Mouse (Mus musculus): ENCODE measurements at regions not wholly inside any gene's neighbourhood (a gene's known extent, or its start where the extent isn't known, plus 50 kb on each side); places are given as distances from the start of the nearest gene placed in this dataset.

GRCm38 (mm10) chr2:117399487-117399886, 56.7 kb upstream of the Rasgrp1 start:
- 80% methylated on average over 2 of the region's 2 CpGs for WGBS
- no peak for ATAC-seq
- H3K27me3 ChIP-seq (replicated peaks; ENCODE audit: control insufficient read depth, insufficient read depth, low read length) = no peaks in the 10 kb centered on the region
- H3K27ac ChIP-seq (ENCODE audit: low read depth, low read length) = no peak overlapping the region
- no peak overlapping the region for H3K9ac ChIP-seq (ENCODE audit: low read depth, low read length)
- no peak overlapping the region for H3K4me3 ChIP-seq (ENCODE audit: low read length)
- H3K4me1 ChIP-seq (ENCODE audit: control insufficient read depth, insufficient read depth, low read depth, low read length) = no peaks in the 10 kb centered on the region
- H3K36me3 ChIP-seq (ENCODE audit: control insufficient read depth, insufficient read depth, low read length) = no peaks in the 10 kb centered on the region
- H3K4me2 ChIP-seq (ENCODE audit: low read length) = no peak overlapping the region
- no peaks in the 10 kb centered on the region for H3K9me3 ChIP-seq (ENCODE audit: control insufficient read depth, low read length)

- H3K4me3 ChIP-seq (ENCODE audit: low read length) = no peak overlapping the region
- H3K36me3 ChIP-seq (ENCODE audit: control insufficient read depth, insufficient read depth, low read length) = no peaks in the 10 kb centered on the region
- no peaks in the 10 kb centered on the region for H3K4me1 ChIP-seq (ENCODE audit: control insufficient read depth, insufficient read depth, low read depth, low read length)
- no peaks in the 10 kb centered on the region for H3K27me3 ChIP-seq (replicated peaks; ENCODE audit: control insufficient read depth, insufficient read depth, low read length)
- WGBS = 95% methylated on average over 4 of the region's 4 CpGs
- no peak overlapping the region for H3K4me2 ChIP-seq (ENCODE audit: low read length)
- no peak overlapping the region for H3K9ac ChIP-seq (ENCODE audit: low read depth, low read length)
- H3K9me3 ChIP-seq (ENCODE audit: control insufficient read depth, low read length) = no peaks in the 10 kb centered on the region
- no peak for ATAC-seq
- H3K27ac ChIP-seq (ENCODE audit: low read depth, low read length) = no peak overlapping the region
These were observed 60.8 kb upstream of the Rasgrp1 start for GRCm38 (mm10) chr2:117403425-117404175.

GRCm38 (mm10) chr2:117405453-117405852, 62.7 kb upstream of the Rasgrp1 start:
- H3K9ac ChIP-seq (ENCODE audit: low read depth, low read length) = no peak overlapping the region
- ATAC-seq = no peak
- no peaks in the 10 kb centered on the region for H3K4me1 ChIP-seq (ENCODE audit: control insufficient read depth, insufficient read depth, low read depth, low read length)
- 20% methylated on average over 2 of the region's 2 CpGs for WGBS
- no peak overlapping the region for H3K4me3 ChIP-seq (ENCODE audit: low read length)
- H3K9me3 ChIP-seq (ENCODE audit: control insufficient read depth, low read length) = no peaks in the 10 kb centered on the region
- H3K36me3 ChIP-seq (ENCODE audit: control insufficient read depth, insufficient read depth, low read length) = no peaks in the 10 kb centered on the region
- H3K27me3 ChIP-seq (replicated peaks; ENCODE audit: control insufficient read depth, insufficient read depth, low read length) = no peaks in the 10 kb centered on the region
- no peak overlapping the region for H3K4me2 ChIP-seq (ENCODE audit: low read length)
- no peak overlapping the region for H3K27ac ChIP-seq (ENCODE audit: low read depth, low read length)

- no peaks in the 10 kb centered on the region for H3K27me3 ChIP-seq (replicated peaks; ENCODE audit: control insufficient read depth, insufficient read depth, low read length)
- 88% methylated on average over 5 of the region's 5 CpGs for WGBS
These were observed 65.4 kb upstream of the Rasgrp1 start for GRCm38 (mm10) chr2:117408241-117408640.

GRCm38 (mm10) chr2:117412045-117412606, 69.3 kb upstream of the Rasgrp1 start:
- no peaks in the 10 kb centered on the region for H3K27me3 ChIP-seq (replicated peaks; ENCODE audit: control insufficient read depth, insufficient read depth, low read length)
- H3K4me2 ChIP-seq (ENCODE audit: low read length) = no peak overlapping the region
- WGBS = 46% methylated on average over 4 of the region's 4 CpGs
- H3K9ac ChIP-seq (ENCODE audit: low read depth, low read length) = no peak overlapping the region
- no peak for ATAC-seq
- no peaks in the 10 kb centered on the region for H3K36me3 ChIP-seq (ENCODE audit: control insufficient read depth, insufficient read depth, low read length)
- no peak overlapping the region for H3K4me3 ChIP-seq (ENCODE audit: low read length)
- H3K9me3 ChIP-seq (ENCODE audit: control insufficient read depth, low read length) = no peaks in the 10 kb centered on the region
- no peak overlapping the region for H3K27ac ChIP-seq (ENCODE audit: low read depth, low read length)
- H3K4me1 ChIP-seq (ENCODE audit: control insufficient read depth, insufficient read depth, low read depth, low read length) = no peaks in the 10 kb centered on the region

More at GRCm38 (mm10) chr2:117408241-117408640, 65.4 kb upstream of the Rasgrp1 start:
- H3K9me3 ChIP-seq (ENCODE audit: control insufficient read depth, low read length) = no peaks in the 10 kb centered on the region
- no peak for ATAC-seq
- no peaks in the 10 kb centered on the region for H3K36me3 ChIP-seq (ENCODE audit: control insufficient read depth, insufficient read depth, low read length)
- no peaks in the 10 kb centered on the region for H3K4me1 ChIP-seq (ENCODE audit: control insufficient read depth, insufficient read depth, low read depth, low read length)
- no peak overlapping the region for H3K4me3 ChIP-seq (ENCODE audit: low read length)
- H3K27ac ChIP-seq (ENCODE audit: low read depth, low read length) = no peak overlapping the region
- no peak overlapping the region for H3K4me2 ChIP-seq (ENCODE audit: low read length)
- H3K9ac ChIP-seq (ENCODE audit: low read depth, low read length) = no peak overlapping the region

- no peaks in the 10 kb centered on the region for H3K4me1 ChIP-seq (ENCODE audit: control insufficient read depth, insufficient read depth, low read depth, low read length)
- 88% methylated on average over 8 of the region's 8 CpGs for WGBS
- ATAC-seq = no peak
- no peaks in the 10 kb centered on the region for H3K27me3 ChIP-seq (replicated peaks; ENCODE audit: control insufficient read depth, insufficient read depth, low read length)
- no peak overlapping the region for H3K27ac ChIP-seq (ENCODE audit: low read depth, low read length)
- H3K4me2 ChIP-seq (ENCODE audit: low read length) = no peak overlapping the region
- H3K9ac ChIP-seq (ENCODE audit: low read depth, low read length) = no peak overlapping the region
- H3K9me3 ChIP-seq (ENCODE audit: control insufficient read depth, low read length) = no peaks in the 10 kb centered on the region
- no peaks in the 10 kb centered on the region for H3K36me3 ChIP-seq (ENCODE audit: control insufficient read depth, insufficient read depth, low read length)
- H3K4me3 ChIP-seq (ENCODE audit: low read length) = no peak overlapping the region
These were observed 74.6 kb upstream of the Rasgrp1 start for GRCm38 (mm10) chr2:117417229-117417970.

GRCm38 (mm10) chr2:117418121-117418615, 75.4 kb upstream of the Rasgrp1 start:
- H3K27ac ChIP-seq (ENCODE audit: low read depth, low read length) = no peak overlapping the region
- no peaks in the 10 kb centered on the region for H3K36me3 ChIP-seq (ENCODE audit: control insufficient read depth, insufficient read depth, low read length)
- H3K27me3 ChIP-seq (replicated peaks; ENCODE audit: control insufficient read depth, insufficient read depth, low read length) = no peaks in the 10 kb centered on the region
- H3K4me1 ChIP-seq (ENCODE audit: control insufficient read depth, insufficient read depth, low read depth, low read length) = no peaks in the 10 kb centered on the region
- no peak overlapping the region for H3K4me2 ChIP-seq (ENCODE audit: low read length)
- ATAC-seq = no peak
- 91% methylated on average over 8 of the region's 8 CpGs for WGBS
- no peak overlapping the region for H3K9ac ChIP-seq (ENCODE audit: low read depth, low read length)
- no peaks in the 10 kb centered on the region for H3K9me3 ChIP-seq (ENCODE audit: control insufficient read depth, low read length)
- no peak overlapping the region for H3K4me3 ChIP-seq (ENCODE audit: low read length)

- WGBS = 78% methylated on average over 3 of the region's 3 CpGs
- H3K27ac ChIP-seq (ENCODE audit: low read depth, low read length) = no peak overlapping the region
- H3K4me3 ChIP-seq (ENCODE audit: low read length) = no peak overlapping the region
- no peaks in the 10 kb centered on the region for H3K27me3 ChIP-seq (replicated peaks; ENCODE audit: control insufficient read depth, insufficient read depth, low read length)
- ATAC-seq = no peak
- no peaks in the 10 kb centered on the region for H3K9me3 ChIP-seq (ENCODE audit: control insufficient read depth, low read length)
- no peak overlapping the region for H3K9ac ChIP-seq (ENCODE audit: low read depth, low read length)
- no peak overlapping the region for H3K4me2 ChIP-seq (ENCODE audit: low read length)
- no peaks in the 10 kb centered on the region for H3K4me1 ChIP-seq (ENCODE audit: control insufficient read depth, insufficient read depth, low read depth, low read length)
- no peaks in the 10 kb centered on the region for H3K36me3 ChIP-seq (ENCODE audit: control insufficient read depth, insufficient read depth, low read length)
These were observed 75.9 kb upstream of the Rasgrp1 start for GRCm38 (mm10) chr2:117418711-117419110.

- H3K4me1 ChIP-seq (ENCODE audit: control insufficient read depth, insufficient read depth, low read depth, low read length) = no peaks in the 10 kb centered on the region
- no peak overlapping the region for H3K4me2 ChIP-seq (ENCODE audit: low read length)
- H3K27ac ChIP-seq (ENCODE audit: low read depth, low read length) = no peak overlapping the region
- H3K36me3 ChIP-seq (ENCODE audit: control insufficient read depth, insufficient read depth, low read length) = no peaks in the 10 kb centered on the region
- H3K27me3 ChIP-seq (replicated peaks; ENCODE audit: control insufficient read depth, insufficient read depth, low read length) = no peaks in the 10 kb centered on the region
- ATAC-seq = no peak
- H3K9ac ChIP-seq (ENCODE audit: low read depth, low read length) = no peak overlapping the region
- WGBS = 67% methylated on average over 4 of the region's 4 CpGs
- H3K4me3 ChIP-seq (ENCODE audit: low read length) = no peak overlapping the region
- no peaks in the 10 kb centered on the region for H3K9me3 ChIP-seq (ENCODE audit: control insufficient read depth, low read length)
These were observed 78.6 kb upstream of the Rasgrp1 start for GRCm38 (mm10) chr2:117421376-117421775.
